In the genomic region with DNA sequence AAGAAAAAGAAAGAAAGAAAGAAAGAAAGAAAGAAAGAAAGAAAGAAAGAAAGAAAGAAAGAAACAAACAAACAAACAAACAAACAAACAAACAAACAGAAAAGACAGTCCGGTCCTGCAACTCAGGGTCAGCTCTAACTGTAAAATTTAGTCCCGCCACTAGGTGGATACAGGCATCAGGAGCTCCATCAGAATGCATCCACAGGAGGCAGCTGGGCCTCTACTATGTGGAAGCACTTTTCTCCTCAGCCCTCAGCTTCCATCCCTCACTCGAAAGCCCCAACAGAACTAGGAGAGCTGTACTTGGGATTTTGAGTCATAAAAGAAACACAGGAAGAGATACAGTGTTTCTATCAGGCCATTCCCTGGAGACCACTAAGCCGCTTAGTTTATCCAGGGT, we compare ENCODE assay signal across 9 mouse cellular contexts. TPM values are rescaled to one million over a fixed set of nuclear protein-coding genes. Genes with fewer than 3 reads are reported as not detected.
DNase-seq lines count a peak whose midpoint lies in the region; ATAC-seq and TF ChIP-seq lines count a peak whose summit lies in the region.
"Had no signal": no experiment of that assay in that cellular context is flagged by ENCODE, and none has a peak within 500 bp of the region (broad histone marks: within the 10 kb centered on the region; RNA-seq: fewer than 3 reads in every experiment).

No protein-coding gene starts in this region.

- H3K9me3 ChIP-seq in neural tube, embryonic 11.5 days (ENCODE audit: control insufficient read depth, low read length) = no peaks in the 10 kb centered on the region
- no peaks in the 10 kb centered on the region for H3K9me3 ChIP-seq in midbrain, embryonic 14.5 days (ENCODE audit: control insufficient read depth, low read length)
- H3K9me3 ChIP-seq: embryonic facial prominence, embryonic 12.5 days had no signal

- H3K9ac ChIP-seq in neural tube, embryonic 11.5 days (ENCODE audit: low read length) = no peak overlapping the region
- no peak overlapping the region for H3K9ac ChIP-seq in midbrain, embryonic 14.5 days (replicated peaks; ENCODE audit: low read length)
- H3K9ac ChIP-seq: embryonic facial prominence, embryonic 12.5 days had no signal

- TF ChIP-seq CTCF in testis, adult 2 months (IDR thresholded peaks at IDR 0.05; ENCODE audit: control insufficient read depth, insufficient read depth, insufficient replicate concordance, low read depth, low read length) = peak; percentile 18; the same call in 1 of the 2 replicates

- 56% methylated on average over 4 of the region's 4 CpGs for WGBS in neural tube, embryonic 11.5 days
- 33% methylated on average over 4 of the region's 4 CpGs for WGBS in midbrain, embryonic 14.5 days

- DNase-seq in neural tube, embryonic 11.5 days (ENCODE audit: low spot score) = peak; percentile 22
- DNase-seq in neural tube, embryonic 10.5 days (ENCODE audit: extremely low spot score, low spot score) = no peak
- peak; percentile 51 for DNase-seq in c-Kit-positive CD71-negative TER-119-negative erythroid progenitor cells, embryonic 14.5 days (ENCODE audit: low read depth)
- DNase-seq in heart, postnatal 36 days = peak; percentile 65 to 67
- peak; percentile 52 to 56 for DNase-seq in left cerebral cortex, adult 18-20 months (ENCODE audit: low spot score in 2 of 2)
- peak; percentile 83 for DNase-seq in midbrain, embryonic 14.5 days

- H3K36me3 ChIP-seq in neural tube, embryonic 11.5 days (ENCODE audit: control insufficient read depth, insufficient read depth, low read length) = no peaks in the 10 kb centered on the region
- H3K36me3 ChIP-seq in midbrain, embryonic 14.5 days (ENCODE audit: control insufficient read depth, insufficient read depth, low read length) = peaks cover 4% of the 10 kb centered on the region; the same call in 1 of the 2 replicates
- no peaks in the 10 kb centered on the region for H3K36me3 ChIP-seq in testis, adult 2 months (ENCODE audit: control insufficient read depth, insufficient read depth, low read length)

- no peaks in the 10 kb centered on the region for H3K4me1 ChIP-seq in neural tube, embryonic 11.5 days (ENCODE audit: control insufficient read depth, insufficient read depth, low read length)
- no peaks in the 10 kb centered on the region for H3K4me1 ChIP-seq in midbrain, embryonic 14.5 days (ENCODE audit: control insufficient read depth, insufficient read depth, low read length)
- peaks cover 7% of the 10 kb centered on the region for H3K4me1 ChIP-seq in testis, adult 2 months (ENCODE audit: control insufficient read depth, insufficient read depth, low read length)
- H3K4me1 ChIP-seq: embryonic facial prominence, embryonic 12.5 days had no signal

- H3K4me2 ChIP-seq in neural tube, embryonic 11.5 days (ENCODE audit: low read depth) = no peak overlapping the region
- H3K4me2 ChIP-seq in midbrain, embryonic 14.5 days (ENCODE audit: low read length) = no peak overlapping the region
- H3K4me2 ChIP-seq: embryonic facial prominence, embryonic 12.5 days had no signal

- no peak overlapping the region for H3K4me3 ChIP-seq in neural tube, embryonic 11.5 days (ENCODE audit: low read depth, low read length)
- no peak overlapping the region for H3K4me3 ChIP-seq in midbrain, embryonic 14.5 days (replicated peaks; ENCODE audit: low read depth, low read length)
- no peak overlapping the region for H3K4me3 ChIP-seq in testis, adult 2 months (ENCODE audit: control insufficient read depth, low read depth, low read length)
- H3K4me3 ChIP-seq: embryonic facial prominence, embryonic 12.5 days had no signal

- TF ChIP-seq POLR2A in testis, adult 2 months (IDR thresholded peaks at IDR 0.05; ENCODE audit: control insufficient read depth, low read depth, low read length) = no peak

- ATAC-seq in neural tube, embryonic 11.5 days (ENCODE audit: insufficient read depth, low FRiP score, low TSS enrichment) = 0 out of 2 replicates have a peak, but pooled peaks have one; percentile 23
- ATAC-seq in erythroid progenitor cell, adult 5-6 weeks (replicated peaks; ENCODE audit: low FRiP score, poor library complexity, severe bottlenecking) = peak; percentile 77
- ATAC-seq in midbrain, embryonic 14.5 days (ENCODE audit: low FRiP score, low TSS enrichment) = 0 out of 2 replicates have a peak, but pooled peaks have one; percentile 53

- H3K27ac ChIP-seq in neural tube, embryonic 11.5 days (ENCODE audit: low read depth, low read length) = no peak overlapping the region
- no peak overlapping the region for H3K27ac ChIP-seq in midbrain, embryonic 14.5 days (replicated peaks; ENCODE audit: low read depth, low read length)
- H3K27ac ChIP-seq in testis, adult 2 months (ENCODE audit: control insufficient read depth, insufficient read depth, low read depth, low read length) = no peak overlapping the region
- H3K27ac ChIP-seq: embryonic facial prominence, embryonic 12.5 days had no signal

- H3K27me3 ChIP-seq in neural tube, embryonic 11.5 days (ENCODE audit: control insufficient read depth, insufficient read depth, low read length) = no peaks in the 10 kb centered on the region
- H3K27me3 ChIP-seq in midbrain, embryonic 14.5 days (ENCODE audit: control insufficient read depth, insufficient read depth, low read length) = no peaks in the 10 kb centered on the region
- no peaks in the 10 kb centered on the region for H3K27me3 ChIP-seq in testis, adult 2 months (ENCODE audit: control insufficient read depth, insufficient read depth, low read length)
- H3K27me3 ChIP-seq: embryonic facial prominence, embryonic 12.5 days had no signal

- intact Hi-C loops in heart, postnatal 36 days (cut with DNase I) = loop anchor here (1.0 kb wide), 1 partner anchor 142 kb away; no protein-coding TSS in a partner anchor

RNA-seq across cellular contexts. Expression of gene Atp1b3, which starts 14.2 kb away (rescaled TPM):
- 165 and 170 TPM in 2 replicates for polyA plus RNA-seq in neural tube, embryonic 11.5 days (2014; fragmentation: Nextera tagmentation; extraction: Ambion mirVana)
- 112 and 124 TPM in 2 replicates for total RNA-seq in erythroid progenitor cell, adult 5-6 weeks (2015; ENCODE audit: low replicate concordance)
- 74.0 and 75.0 TPM in 2 replicates for total RNA-seq in erythroid progenitor cell, adult 5-6 weeks (2017; ENCODE audit: low replicate concordance)
- total RNA-seq in heart, postnatal 36 days (2021) = 10 to 100 TPM; 54.8 to 56.6 TPM
- total RNA-seq in left cerebral cortex, adult 18-20 months (2021) = 100 to 1,000 TPM in 1 of 2 experiments, 10 to 100 TPM in 1; 89.6 to 100 TPM
- polyA plus RNA-seq in midbrain, embryonic 14.5 days (2014; fragmentation: Nextera tagmentation; extraction: Ambion mirVana) = 142 and 183 TPM in 2 replicates
- polyA plus RNA-seq in testis, adult 2 months (2012; rRNA removed) = 289 and 306 TPM in 2 replicates

Comparison
In these comparisons a context has a peak if more than half of its experiments do, and no peak if none do; other contexts are left out.
1. ATAC-seq: peak in every context shown above with its lines; median percentile 77 in erythroid progenitor cell, adult 5-6 weeks; 53 in midbrain, embryonic 14.5 days; 23 in neural tube, embryonic 11.5 days.